Mouse (Mus musculus): ENCODE results near the gene Abce1. TPM values are rescaled to one million over a fixed set of nuclear protein-coding genes. Genes with fewer than 3 reads are reported as not detected.
"Not testable (repeated sequence)": the region's sequence is repeated elsewhere in the genome, so short reads cannot be mapped to it uniquely, and the experiment has no call there.

The Abce1 gene
- polyA plus RNA-seq (2017; shearing (Covaris generic)) = 10 to 100 TPM; 75.1 to 86.3 (median 85.4) TPM

DNA sequence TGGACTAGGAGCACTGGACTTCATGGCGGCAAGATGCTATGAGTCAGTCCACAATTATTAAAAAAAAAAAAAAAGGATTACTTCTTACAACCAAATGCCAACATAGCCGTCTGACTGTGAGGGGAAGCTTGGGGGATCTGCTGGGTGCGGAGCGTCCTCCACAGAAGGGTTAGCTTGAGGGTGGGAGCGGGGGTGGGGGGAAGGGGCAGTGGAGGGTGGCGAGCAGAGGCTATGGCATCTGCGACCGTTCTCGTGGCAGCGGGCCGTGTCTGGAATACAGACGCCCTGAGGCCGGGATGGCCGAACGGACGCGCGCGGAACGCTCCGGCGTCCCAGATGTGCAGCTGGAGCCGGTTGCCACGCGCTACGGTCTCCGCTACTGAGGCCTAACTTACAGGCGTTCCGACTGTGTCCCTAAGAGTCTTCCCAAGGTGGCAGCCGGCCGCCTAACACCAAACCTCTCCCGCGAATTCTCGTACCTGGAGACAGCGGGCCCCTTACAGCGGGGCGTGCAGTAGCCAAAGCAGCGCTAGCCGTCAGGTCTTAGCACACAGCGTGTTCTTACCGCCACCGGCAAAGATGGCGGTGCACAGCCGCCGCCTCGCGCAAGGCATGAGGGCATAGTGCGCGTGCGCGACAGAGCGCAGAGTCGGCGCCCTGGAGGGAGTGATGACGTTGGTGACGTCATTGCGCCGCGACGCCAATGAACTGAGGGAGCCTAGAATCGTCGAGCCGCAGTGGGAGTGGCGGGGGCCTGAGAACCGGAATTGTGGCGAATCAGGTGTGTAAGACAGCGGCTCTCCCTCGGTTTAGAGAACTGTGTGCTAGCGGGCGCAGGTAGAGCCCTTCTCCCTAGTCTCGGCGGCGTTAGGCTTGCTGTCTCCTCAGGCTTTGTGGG, at the start of gene Abce1, which contains the start of gene Anapc10:
TSS of gene Abce1 (minus strand) at position 677 of the 898 bp plus-strand sequence.
TSS of gene Anapc10 (plus strand) at position 757 of the 898 bp plus-strand sequence.
- peak; percentile 96 for ATAC-seq

- ATAC-seq = no peak
These were observed 38.8 kb upstream of the Abce1 start for GRCm38 (mm10) chr8:79750305-79750704.

- ATAC-seq = no peak
These were observed 37.1 kb upstream of the Abce1 start for GRCm38 (mm10) chr8:79748591-79748990.

GRCm38 (mm10) chr8:79748171-79748570, 36.6 kb upstream of the Abce1 start:
- ATAC-seq = no peak

DNA sequence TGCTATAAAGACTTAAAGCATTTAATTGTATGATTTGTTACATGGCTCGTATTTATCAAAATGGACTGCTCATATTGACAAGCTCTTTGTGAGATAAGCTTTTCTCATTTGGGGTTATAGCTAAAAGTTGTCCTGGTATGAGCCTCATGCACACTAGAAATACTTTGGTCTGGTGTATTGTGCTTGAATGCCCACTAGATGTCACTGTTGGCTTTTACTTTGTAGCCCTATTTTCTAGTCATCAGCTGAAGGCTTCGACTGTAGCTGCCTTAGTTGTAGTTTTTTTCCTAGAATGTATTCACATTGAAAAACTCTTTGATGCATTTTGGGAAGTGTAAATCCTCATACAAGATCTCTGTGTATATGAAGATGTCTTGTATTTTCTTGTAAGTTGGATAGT, 22.8 kb upstream of the Abce1 start:
- peak; percentile 90 for ATAC-seq

- no peak for ATAC-seq
These were observed 16.4 kb upstream of the Abce1 start for GRCm38 (mm10) chr8:79727900-79728299.

DNA sequence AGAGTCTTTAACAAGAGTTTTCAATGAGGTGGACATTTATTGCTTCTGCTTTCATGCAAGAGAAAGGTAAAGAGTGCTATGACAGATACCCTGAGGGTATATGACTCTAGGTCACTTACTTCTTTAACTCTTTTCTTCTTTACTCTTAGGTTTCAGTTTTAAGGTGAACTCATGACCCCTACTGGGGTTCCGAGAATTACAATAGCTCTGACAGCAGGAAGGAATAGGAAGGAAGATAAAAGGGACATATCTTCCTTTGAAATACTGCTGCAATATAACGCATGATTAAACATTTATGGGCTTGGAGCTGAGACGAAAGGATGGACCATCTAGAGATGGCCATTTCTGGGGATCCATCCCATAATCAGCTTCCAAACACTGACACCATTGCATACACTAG, 13.0 kb upstream of the Abce1 start:
- ATAC-seq = peak; percentile 64

GRCm38 (mm10) chr8:79723308-79723707, 11.8 kb upstream of the Abce1 start:
- ATAC-seq = no peak

DNA sequence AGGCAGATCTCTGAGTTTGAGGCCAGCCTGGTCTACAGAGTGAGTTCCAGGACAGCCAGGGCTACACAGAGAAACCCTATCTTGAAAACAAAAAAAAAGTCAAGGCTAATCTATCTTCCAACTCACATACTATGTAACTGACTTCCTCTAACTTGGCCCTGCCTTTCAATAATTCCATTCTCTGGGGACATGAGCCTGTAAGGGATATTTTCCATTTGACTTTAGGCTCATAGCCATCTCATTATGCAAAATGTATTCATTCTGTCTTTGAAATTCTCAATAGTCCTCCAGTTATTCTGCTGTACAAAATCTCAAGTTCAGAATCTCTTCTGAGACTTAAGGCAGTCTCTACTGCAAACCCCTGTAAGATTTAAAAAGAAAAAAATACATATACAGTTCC, 10.0 kb upstream of the Abce1 start:
- ATAC-seq = no peak

DNA sequence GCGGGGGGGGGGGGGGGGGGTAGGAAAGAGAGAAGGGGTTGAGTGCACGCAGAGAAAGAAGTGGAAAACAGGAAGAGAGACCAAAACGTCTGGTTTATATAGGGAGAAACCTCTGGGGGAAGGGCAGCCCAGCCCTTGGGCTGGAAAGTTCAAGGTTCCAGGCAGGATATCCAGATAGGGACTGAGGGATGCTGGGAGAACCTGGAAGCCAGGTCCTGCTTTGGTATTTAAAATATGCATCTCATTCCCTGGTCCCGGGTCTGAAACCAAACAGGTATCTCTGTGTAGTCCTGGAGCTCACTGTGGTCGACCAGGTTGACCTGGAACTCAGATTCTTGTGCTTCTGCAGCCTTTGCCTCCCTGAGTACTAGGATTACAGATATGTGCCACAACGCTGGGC, 1.1 kb upstream of the Abce1 start:
- ATAC-seq = no peak

DNA sequence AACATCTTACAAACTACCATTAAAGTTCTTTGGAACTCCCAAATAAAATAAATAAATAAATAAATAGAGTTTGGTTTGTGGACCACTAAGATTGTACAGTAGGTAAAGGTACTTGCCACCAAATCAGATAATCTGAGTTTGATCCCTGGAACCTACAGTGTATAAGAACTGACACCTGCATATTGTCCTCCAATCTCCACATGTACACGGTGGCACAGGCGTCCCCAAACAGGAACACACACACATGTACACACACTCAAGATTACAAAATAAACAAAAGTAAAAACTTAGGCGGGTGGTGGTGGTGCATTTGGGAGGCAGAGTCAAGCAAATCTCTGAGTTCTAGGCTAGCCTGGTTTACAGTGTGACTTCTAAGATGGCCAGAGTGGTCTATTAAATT, 4.9 kb downstream of the Abce1 start:
- ATAC-seq = no peak

GRCm38 (mm10) chr8:79692531-79692930, 19.0 kb downstream of the Abce1 start:
- ATAC-seq = no peak

DNA sequence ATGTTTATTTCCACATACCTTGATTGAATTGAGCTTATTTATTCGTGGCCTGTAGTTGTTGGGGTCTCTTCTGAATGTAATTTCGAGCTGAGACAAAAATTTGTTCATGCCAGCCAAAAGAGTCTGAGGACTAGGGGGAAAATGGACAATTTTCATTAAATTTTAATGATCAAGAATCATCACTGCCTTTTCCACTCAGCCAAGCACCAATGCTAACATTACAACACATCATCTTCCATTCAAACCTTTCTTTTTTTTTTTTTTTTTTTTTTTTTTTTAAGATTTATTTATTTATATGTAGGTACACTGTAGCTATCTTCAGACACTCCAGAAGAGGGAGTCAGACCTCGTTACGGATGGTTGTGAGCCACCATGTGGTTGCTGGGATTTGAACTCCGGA, 25.6 kb downstream of the Abce1 start:
- ATAC-seq = not testable (repeated sequence)

GRCm38 (mm10) chr8:79680965-79681364, 30.6 kb downstream of the Abce1 start:
- ATAC-seq = no peak

DNA sequence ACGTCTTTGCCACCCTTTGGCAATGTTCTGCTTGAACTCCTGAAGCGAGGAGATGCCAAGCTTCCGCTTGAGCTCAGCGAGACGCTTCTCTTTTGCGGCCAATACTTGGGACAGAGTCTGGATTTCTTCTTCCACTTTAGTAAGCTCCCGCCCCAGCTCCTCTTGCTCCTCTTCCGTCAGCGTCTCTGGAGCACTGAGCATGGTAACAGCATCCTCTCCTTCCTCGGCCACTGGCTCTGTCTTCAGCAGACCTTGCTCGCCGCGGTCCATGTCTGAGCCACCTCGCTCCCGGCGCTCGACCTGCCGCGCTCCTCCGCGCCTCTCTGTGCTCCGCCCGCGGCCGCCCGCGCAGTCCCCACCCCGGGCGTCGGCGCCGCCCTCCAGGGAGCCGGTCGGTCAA, 31.0 kb downstream of the Abce1 start:
- peak; percentile 39 for ATAC-seq

GRCm38 (mm10) chr8:79680083-79680482, 31.5 kb downstream of the Abce1 start:
- not testable (repeated sequence) for ATAC-seq

DNA sequence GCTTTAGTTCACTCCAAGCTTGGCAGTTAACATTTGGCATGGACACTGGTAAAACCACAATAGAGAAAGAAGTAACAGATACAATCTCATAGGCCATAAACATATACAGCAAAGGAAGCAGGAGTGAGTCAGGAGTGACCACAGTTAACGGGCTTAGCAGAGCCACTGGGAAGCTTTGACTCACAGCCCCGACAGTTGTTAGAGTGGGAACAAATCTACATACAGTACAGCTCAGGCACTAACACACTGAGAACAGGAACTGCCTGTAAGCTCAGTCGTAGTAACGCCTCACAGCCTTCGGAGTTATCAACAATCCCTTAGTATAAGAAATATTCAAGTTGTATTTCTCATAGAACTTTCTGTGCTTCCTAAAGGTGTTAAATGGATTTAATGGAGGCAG, 32.5 kb downstream of the Abce1 start:
- ATAC-seq = no peak

GRCm38 (mm10) chr8:79676461-79676860, 35.1 kb downstream of the Abce1 start:
- no peak for ATAC-seq

- ATAC-seq = not testable (repeated sequence)
These were observed 52.8 kb downstream of the Abce1 start for GRCm38 (mm10) chr8:79658715-79659114.

DNA sequence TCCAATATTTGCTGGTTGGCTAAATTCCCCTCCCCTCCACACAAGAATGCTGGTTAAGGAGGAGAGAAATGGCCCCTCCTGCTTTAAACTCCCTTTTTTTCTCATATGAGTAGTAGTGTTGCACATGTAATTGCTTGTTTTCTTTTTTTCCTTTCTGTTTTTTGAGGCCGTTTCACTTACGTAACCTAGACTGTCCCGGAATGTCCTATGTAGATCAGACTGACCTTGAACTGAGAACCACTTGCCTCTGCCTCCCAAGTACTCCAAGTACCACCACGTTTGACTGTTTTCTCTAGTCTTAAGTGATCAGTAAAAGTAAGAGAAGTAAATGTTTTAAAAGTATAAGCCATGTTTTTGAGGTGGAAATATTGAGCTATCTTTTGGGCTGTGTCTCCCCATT, 57.8 kb downstream of the Abce1 start:
- ATAC-seq = no peak

DNA sequence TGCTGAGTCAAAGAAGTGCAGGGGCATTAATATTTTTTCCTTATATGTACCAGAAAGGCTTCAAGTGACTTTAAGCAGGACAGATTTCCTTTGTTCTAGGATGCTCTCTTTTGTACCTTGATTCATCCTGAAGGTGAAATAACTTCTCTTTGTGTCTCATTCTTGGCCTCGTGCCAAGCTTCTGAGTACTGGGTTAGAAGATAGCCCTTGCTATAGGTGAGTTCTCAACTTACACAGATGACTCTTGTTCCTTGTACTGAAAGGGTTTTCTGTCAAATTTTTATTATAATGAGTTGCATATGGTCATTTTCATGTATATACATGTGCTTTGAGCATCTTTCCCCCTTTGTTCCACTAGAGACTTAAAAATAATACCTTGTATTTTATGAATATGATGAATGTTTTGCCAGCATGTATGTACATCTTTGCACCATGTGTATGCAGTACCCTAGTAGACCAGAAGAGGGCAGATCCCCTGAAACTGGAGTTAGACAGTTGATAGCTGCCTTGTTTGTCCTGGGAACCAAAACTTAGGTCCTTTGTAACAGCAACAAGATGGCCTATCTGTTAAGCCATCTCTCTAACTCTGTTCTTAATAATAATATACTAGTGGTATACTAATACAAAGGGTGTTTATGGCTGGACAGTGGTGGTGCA, 61.3 kb downstream of the Abce1 start:
- peak; percentile 67 for ATAC-seq

- ATAC-seq = no peak
These were observed 62.0 kb downstream of the Abce1 start for GRCm38 (mm10) chr8:79649569-79649968.

- no peak for ATAC-seq
These were observed 70.4 kb downstream of the Abce1 start for GRCm38 (mm10) chr8:79641119-79641518.
